Mouse (Mus musculus) cortical plate, adult 2 months (tissue): ENCODE measurements around the gene H2-Q2.
"Not testable (repeated sequence)": the region's sequence is repeated elsewhere in the genome, so short reads cannot be mapped to it uniquely, and the experiment has no call there.

Experiments used
- CTCF ChIP-seq: fragments of 200-500 bp; IDR thresholded peaks from 2 replicates; pipeline ENCODE4 v1.5.1; 2011; ENCODE audit warnings: mild to moderate bottlenecking, control low read depth, low read length; ENCODE audit not compliant: insufficient read depth; ENCODE audit errors: extremely low read depth
- POLR2A ChIP-seq: fragments of 200-500 bp; IDR thresholded peaks from 2 replicates; pipeline ENCODE4 v1.6.1; 2011; ENCODE audit warnings: mild to moderate bottlenecking, low read length, control low read depth; ENCODE audit not compliant: insufficient read depth; ENCODE audit errors: extremely low read depth

DNA sequence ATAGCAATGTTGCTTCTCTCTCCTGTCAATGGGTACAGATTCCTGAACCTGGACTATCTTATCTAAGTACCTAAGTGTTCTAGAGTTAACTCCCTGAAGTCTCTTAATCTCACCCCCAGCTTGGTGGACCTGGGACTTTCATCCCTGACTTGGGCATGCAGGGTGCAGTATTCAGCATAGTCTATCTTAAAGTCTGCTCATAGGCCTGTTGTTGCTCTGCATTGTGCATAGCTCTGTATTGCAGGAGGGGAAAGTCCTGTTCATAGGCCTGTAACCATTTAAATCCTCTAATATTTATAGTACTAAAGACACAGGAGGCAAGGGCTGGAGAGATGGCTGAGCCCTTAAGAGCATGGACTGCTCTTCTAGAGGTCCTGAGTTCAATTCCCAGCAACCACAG lies 5.6 kb downstream of the H2-Q2 start:
- TF ChIP-seq POLR2A, CTCF: not testable (repeated sequence)
